Mouse (Mus musculus): ENCODE data around the gene Neurl4. TPM values are rescaled to one million over a fixed set of nuclear protein-coding genes. Genes with fewer than 3 reads are reported as not detected.

Gene Neurl4
- total and polyA plus RNA-seq, 2 experiments: 10.1 to 20.7 TPM

DNA sequence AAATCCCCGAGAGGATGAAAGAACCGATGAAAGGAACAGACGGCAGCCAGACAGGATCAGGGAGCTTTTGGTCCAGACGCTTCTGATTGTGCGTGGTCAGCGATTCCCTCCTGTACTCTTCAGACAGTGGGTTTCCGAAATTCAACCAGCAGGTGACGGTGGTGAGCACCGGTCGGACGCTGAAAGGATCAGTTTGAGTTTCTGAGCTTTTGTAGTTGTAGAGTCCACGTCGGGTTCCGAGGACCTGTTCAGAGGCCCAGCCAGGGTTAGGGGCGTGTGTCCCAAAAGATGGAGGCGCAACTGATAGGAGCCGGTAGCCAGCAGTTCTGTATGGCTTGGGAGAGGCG, 20.4 kb upstream of the Neurl4 start:
- Histone ChIP-seq H3K79me2 (ENCODE audit: control insufficient read depth, insufficient read depth, low read length) (no peaks in the 10 kb centered on the region), H3K4me1 (ENCODE audit: control insufficient read depth, insufficient read depth, low read length) (0 out of 2 replicates have a peak, but pooled peaks cover 3% of the 10 kb centered on the region), H3K27me3 (ENCODE audit: control insufficient read depth, insufficient read depth, low read length) (no peaks in the 10 kb centered on the region), H3K4me3 (ENCODE audit: insufficient read depth, low read depth, low read length) (peak overlapping the region; percentile 64), H3K27ac (replicated peaks; ENCODE audit: insufficient read depth, low read depth, low read length) (peak overlapping the region; percentile 51), H3K36me3 (ENCODE audit: control insufficient read depth, insufficient read depth, low read length) (no peaks in the 10 kb centered on the region), H3K9ac (ENCODE audit: low read depth, low read length) (peak overlapping the region; percentile 57)
- under 1% methylated on average over 18 of the region's 18 CpGs for WGBS
- peak; percentile 77 for TF ChIP-seq CTCF (IDR thresholded peaks at IDR 0.05; ENCODE audit: low read depth, low read length)
- TF ChIP-seq POLR2A (IDR thresholded peaks at IDR 0.05; ENCODE audit: extremely low read depth, insufficient read depth, low read length): no peak
- peak; percentile 59 for DNase-seq (ENCODE audit: extremely low read depth, low read depth, low spot score)

DNA sequence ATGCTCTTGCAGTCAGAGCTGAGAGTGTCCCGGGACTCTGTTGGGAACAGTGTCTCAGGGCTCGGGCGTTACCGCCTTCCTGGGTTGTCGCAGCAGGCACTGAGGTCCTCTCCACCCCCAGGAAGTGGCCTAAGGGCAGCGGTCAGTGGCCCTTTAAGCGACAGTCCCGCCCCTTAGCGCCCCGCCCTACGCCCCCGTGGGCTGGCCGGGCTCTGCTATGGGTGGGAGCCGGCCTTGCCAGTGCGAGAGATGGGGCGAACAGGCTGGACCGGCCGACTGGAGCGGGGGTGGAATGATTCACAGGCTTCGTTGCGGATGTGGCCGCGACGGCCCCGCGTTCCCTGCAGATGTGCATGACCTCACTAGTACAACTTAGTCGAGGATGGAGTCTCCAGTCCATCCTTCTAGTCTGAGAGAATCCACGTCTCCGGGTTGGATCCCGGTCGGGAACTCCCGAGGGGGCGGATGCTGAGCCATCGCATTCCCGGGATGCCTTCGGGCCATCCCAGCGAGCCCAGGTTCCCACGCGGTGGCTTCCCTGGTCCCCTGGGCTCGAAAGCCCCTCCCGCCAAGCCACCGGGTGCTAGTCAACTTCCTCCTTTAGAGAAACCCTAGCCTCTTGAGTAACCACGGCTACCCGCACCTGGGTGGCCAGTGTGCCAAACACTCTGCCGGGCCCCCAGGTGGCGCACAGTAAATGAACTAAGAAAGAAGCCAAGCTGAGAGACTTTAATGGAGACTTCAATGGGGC, 19.8 kb upstream of the Neurl4 start, which contains the start of gene Kctd11:
Gene Kctd11, minus strand, starts transcription at position 554 of the 751 bp plus-strand sequence.
- Histone ChIP-seq H3K4me1 (ENCODE audit: control insufficient read depth, insufficient read depth, low read length) (0 out of 2 replicates have a peak, but pooled peaks cover 3% of the 10 kb centered on the region), H3K27me3 (ENCODE audit: control insufficient read depth, insufficient read depth, low read length) (no peaks in the 10 kb centered on the region), H3K27ac (replicated peaks; ENCODE audit: insufficient read depth, low read depth, low read length) (peak within 1 kb of the TSS; percentile 51), H3K79me2 (ENCODE audit: control insufficient read depth, insufficient read depth, low read length) (no peaks in the 10 kb centered on the region), H3K9ac (ENCODE audit: low read depth, low read length) (peak within 1 kb of the TSS; percentile 57), H3K36me3 (ENCODE audit: control insufficient read depth, insufficient read depth, low read length) (no peaks in the 10 kb centered on the region), H3K4me3 (ENCODE audit: insufficient read depth, low read depth, low read length) (peak within 1 kb of the TSS; percentile 64)
- under 1% methylated on average over 46 of the region's 46 CpGs for WGBS
- TF ChIP-seq CTCF (IDR thresholded peaks at IDR 0.05; ENCODE audit: low read depth, low read length): peak; percentile 22; the same call in 1 of the 2 replicates
- TF ChIP-seq POLR2A (IDR thresholded peaks at IDR 0.05; ENCODE audit: extremely low read depth, insufficient read depth, low read length): peak; percentile 61; the same call in 1 of the 2 replicates
- peak; percentile 72 for DNase-seq (ENCODE audit: extremely low read depth, low read depth, low spot score)

DNA sequence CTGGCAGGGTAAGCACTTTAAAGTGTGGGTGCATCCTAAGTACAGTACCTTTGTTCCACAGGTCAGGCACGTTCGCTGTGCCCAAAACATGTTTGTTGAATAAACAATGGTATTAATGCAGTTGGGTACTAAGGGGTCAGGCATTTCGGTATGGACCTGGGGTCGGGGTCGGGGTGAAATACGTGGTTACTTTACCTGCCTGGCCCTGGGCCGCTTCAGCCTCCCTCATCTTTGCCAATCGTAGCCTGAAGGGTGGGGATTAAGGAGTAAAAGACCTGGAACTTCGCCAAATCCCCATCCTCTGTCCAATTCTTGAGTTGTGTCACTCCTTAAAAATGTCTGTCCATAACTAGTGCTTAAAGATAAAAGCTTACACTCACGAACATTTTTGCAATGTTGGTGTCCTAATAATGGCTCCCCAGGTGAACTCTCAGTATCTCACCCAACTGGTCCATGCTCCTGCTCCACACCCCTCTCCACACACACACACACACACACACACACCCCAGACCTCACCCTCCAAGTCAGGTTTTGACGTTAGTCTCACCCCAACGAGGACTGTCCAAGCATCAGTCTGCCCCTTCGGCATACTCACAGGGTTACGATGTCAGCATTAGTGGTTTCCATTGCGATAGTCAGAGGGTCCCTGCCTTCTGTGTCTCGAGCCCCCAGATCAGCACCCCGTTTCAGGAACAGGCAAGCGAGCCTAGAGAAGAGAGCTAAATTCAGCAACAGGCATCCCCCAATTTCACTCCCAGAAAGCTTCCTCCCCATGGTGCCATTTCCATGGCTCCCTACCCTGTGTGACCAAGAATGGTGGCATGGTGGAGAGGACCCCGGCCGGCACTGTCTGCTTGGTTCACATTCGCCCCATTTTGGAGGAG, 18.8 kb upstream of the Neurl4 start:
- 62% methylated on average over 21 of the region's 21 CpGs for WGBS
- no peak for DNase-seq (ENCODE audit: extremely low read depth, low read depth, low spot score)

DNA sequence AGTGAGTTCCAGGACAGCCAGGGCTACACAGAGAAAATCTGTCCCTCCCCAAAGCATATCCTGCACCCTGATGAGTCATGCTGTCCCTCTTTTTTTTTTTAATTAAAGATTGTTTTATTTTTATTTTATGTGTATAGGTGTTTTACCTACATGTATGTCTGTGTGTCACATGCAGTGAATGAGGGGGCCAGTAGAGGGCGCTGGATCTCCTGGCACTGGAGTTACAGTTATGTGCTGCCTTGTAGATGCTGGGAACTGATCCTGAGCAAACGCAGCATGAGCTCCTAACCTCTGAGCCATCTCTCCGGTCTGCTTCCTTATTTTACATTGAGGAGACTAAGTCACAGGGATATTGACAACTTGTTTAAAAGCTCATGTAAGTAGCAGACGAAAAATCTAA, 17.8 kb upstream of the Neurl4 start:
- Histone ChIP-seq H3K27me3 (ENCODE audit: control insufficient read depth, insufficient read depth, low read length) (no peaks in the 10 kb centered on the region), H3K79me2 (ENCODE audit: control insufficient read depth, insufficient read depth, low read length) (no peaks in the 10 kb centered on the region), H3K4me3 (ENCODE audit: insufficient read depth, low read depth, low read length) (no peak overlapping the region), H3K27ac (replicated peaks; ENCODE audit: insufficient read depth, low read depth, low read length) (no peak overlapping the region), H3K9ac (ENCODE audit: low read depth, low read length) (no peak overlapping the region), H3K4me1 (ENCODE audit: control insufficient read depth, insufficient read depth, low read length) (0 out of 2 replicates have a peak, but pooled peaks cover 3% of the 10 kb centered on the region), H3K36me3 (ENCODE audit: control insufficient read depth, insufficient read depth, low read length) (no peaks in the 10 kb centered on the region)
- WGBS: 75% methylated on average over 4 of the region's 4 CpGs
- TF ChIP-seq POLR2A (IDR thresholded peaks at IDR 0.05; ENCODE audit: extremely low read depth, insufficient read depth, low read length) (no peak), CTCF (IDR thresholded peaks at IDR 0.05; ENCODE audit: low read depth, low read length) (peak; percentile 53; the same call in 1 of the 2 replicates)
- no peak for DNase-seq (ENCODE audit: extremely low read depth, low read depth, low spot score)

More for the DNA sequence above, 18.8 kb upstream of the Neurl4 start:
- 0 out of 2 replicates have a peak, but pooled peaks cover 3% of the 10 kb centered on the region for H3K4me1 ChIP-seq (ENCODE audit: control insufficient read depth, insufficient read depth, low read length)
- H3K4me3 ChIP-seq (ENCODE audit: insufficient read depth, low read depth, low read length): no peak overlapping the region
- no peak for TF ChIP-seq CTCF (IDR thresholded peaks at IDR 0.05; ENCODE audit: low read depth, low read length)
- no peak for TF ChIP-seq POLR2A (IDR thresholded peaks at IDR 0.05; ENCODE audit: extremely low read depth, insufficient read depth, low read length)
- no peaks in the 10 kb centered on the region for H3K27me3 ChIP-seq (ENCODE audit: control insufficient read depth, insufficient read depth, low read length)
- H3K36me3 ChIP-seq (ENCODE audit: control insufficient read depth, insufficient read depth, low read length): no peaks in the 10 kb centered on the region
- peak overlapping the region; percentile 27; the same call in 1 of the 2 replicates for H3K27ac ChIP-seq (replicated peaks; ENCODE audit: insufficient read depth, low read depth, low read length)
- no peaks in the 10 kb centered on the region for H3K79me2 ChIP-seq (ENCODE audit: control insufficient read depth, insufficient read depth, low read length)
- H3K9ac ChIP-seq (ENCODE audit: low read depth, low read length): peak overlapping the region; percentile 28; the same call in 1 of the 2 replicates

DNA sequence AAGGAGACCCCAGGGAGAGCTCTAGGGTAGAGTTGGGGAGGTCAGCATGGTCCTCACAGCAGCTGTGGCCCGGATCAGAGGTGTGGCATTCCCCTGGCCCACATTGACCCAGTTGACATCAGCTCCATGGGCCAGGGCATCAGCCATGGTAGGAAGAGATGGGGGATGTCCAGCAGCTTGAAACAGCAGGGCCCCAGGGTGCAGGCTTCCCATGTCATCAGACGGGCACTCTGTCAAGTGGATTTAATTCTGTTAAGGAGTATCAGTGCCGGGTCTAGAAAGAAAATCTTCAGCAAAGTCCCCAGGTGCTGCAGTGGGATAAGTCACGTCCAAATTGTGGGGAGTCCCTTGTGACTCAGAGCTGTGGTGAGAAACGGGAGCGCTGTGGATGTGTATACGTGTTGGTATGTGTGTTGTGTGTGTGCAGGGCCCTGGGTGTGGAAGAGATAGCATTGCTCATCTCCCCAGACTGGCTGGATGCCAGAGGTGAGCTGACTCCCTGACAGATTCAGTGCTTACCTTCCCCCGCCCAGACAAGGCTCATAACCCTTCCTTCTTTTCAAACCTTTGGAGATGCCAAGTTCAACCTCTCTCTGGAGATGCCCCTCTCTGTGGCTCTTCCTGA, 17.2 kb upstream of the Neurl4 start:
- 87% methylated on average over 8 of the region's 8 CpGs for WGBS
- no peak for DNase-seq (ENCODE audit: extremely low read depth, low read depth, low spot score)
- Histone ChIP-seq H3K36me3 (ENCODE audit: control insufficient read depth, insufficient read depth, low read length) (no peaks in the 10 kb centered on the region), H3K27me3 (ENCODE audit: control insufficient read depth, insufficient read depth, low read length) (no peaks in the 10 kb centered on the region), H3K9ac (ENCODE audit: low read depth, low read length) (no peak overlapping the region), H3K27ac (replicated peaks; ENCODE audit: insufficient read depth, low read depth, low read length) (no peak overlapping the region), H3K79me2 (ENCODE audit: control insufficient read depth, insufficient read depth, low read length) (no peaks in the 10 kb centered on the region), H3K4me3 (ENCODE audit: insufficient read depth, low read depth, low read length) (no peak overlapping the region), H3K4me1 (ENCODE audit: control insufficient read depth, insufficient read depth, low read length) (0 out of 2 replicates have a peak, but pooled peaks cover 3% of the 10 kb centered on the region)
- TF ChIP-seq CTCF (IDR thresholded peaks at IDR 0.05; ENCODE audit: low read depth, low read length) (no peak), POLR2A (IDR thresholded peaks at IDR 0.05; ENCODE audit: extremely low read depth, insufficient read depth, low read length) (no peak)

All from liver, adult 2 months (tissue).